Mouse (Mus musculus): ENCODE data around the gene Ugcg. TPM values are rescaled to one million over a fixed set of nuclear protein-coding genes. Genes with fewer than 3 reads are reported as not detected.

Gene Ugcg
- polyA plus RNA-seq, 1 experiment from 2014 or later: 20.0 TPM

Other genes starting within 250 kb of the Ugcg start
- 1.8 and 2.7 TPM in 2 replicates for gene Zkscan16, start 245.6 kb upstream of the Ugcg start, polyA plus RNA-seq (2015; fragmentation: Nextera tagmentation; extraction: Ambion mirVana)
- gene Ptgr1, start 202.1 kb upstream of the Ugcg start, polyA plus RNA-seq (2015; fragmentation: Nextera tagmentation; extraction: Ambion mirVana): 3.2 and 4.2 TPM in 2 replicates
- gene Dnajc25, start 194.2 kb upstream of the Ugcg start, polyA plus RNA-seq (2015; fragmentation: Nextera tagmentation; extraction: Ambion mirVana): 7.4 and 7.5 TPM in 2 replicates
- gene Gm20503, start 186.0 kb upstream of the Ugcg start, polyA plus RNA-seq (2015; fragmentation: Nextera tagmentation; extraction: Ambion mirVana): 9.1 and 9.4 TPM in 2 replicates
- 172 and 183 TPM in 2 replicates for gene Gng10, start 154.2 kb upstream of the Ugcg start, polyA plus RNA-seq (2015; fragmentation: Nextera tagmentation; extraction: Ambion mirVana)
- gene AI481877, start 50.3 kb upstream of the Ugcg start, polyA plus RNA-seq (2015; fragmentation: Nextera tagmentation; extraction: Ambion mirVana): 0.04 TPM in 2 replicates
- 0.96 and 1.1 TPM in 2 replicates for gene Susd1, start 249.4 kb downstream of the Ugcg start, polyA plus RNA-seq (2015; fragmentation: Nextera tagmentation; extraction: Ambion mirVana)

Data from midbrain, embryonic 15.5 days (tissue).